Mouse (Mus musculus) limb, embryonic 11.5 days (tissue): ENCODE measurements around the gene Lmntd1. TPM values are rescaled to one million over a fixed set of nuclear protein-coding genes. Genes with fewer than 3 reads are reported as not detected.
A peak's percentile ranks its signal among the peaks of the same experiment; 100 is the strongest.

Experiments used
- ATAC-seq: fragments of 200-750 bp; cut with Nextera tagmentation; 2 replicates; pipeline ENCODE4 v1.8.0; 2017; ENCODE audit warnings: low read depth; ENCODE audit not compliant: insufficient number of reproducible peaks, low FRiP score, low TSS enrichment
- DNase-seq: peaks from one replicate; pipeline ENCODE4 v3.0.0-alpha.2; 2015; ENCODE audit warnings: low spot score
- H3K27ac ChIP-seq: fragments of 300-500 bp; sonication (generic); replicated peaks from 2 replicates; pipeline ENCODE4 v1.5.1; 2014; ENCODE audit warnings: low read depth, mild to moderate bottlenecking, low read length
- H3K27me3 ChIP-seq: fragments of 300-500 bp; sonication (generic); 2 replicates; pipeline ENCODE4 v1.6.1; 2014; ENCODE audit warnings: mild to moderate bottlenecking, low read length, mixed read lengths; ENCODE audit not compliant: control insufficient read depth, insufficient read depth
- H3K36me3 ChIP-seq: fragments of 300-500 bp; sonication (generic); 2 replicates; pipeline ENCODE4 v1.6.1; 2014; ENCODE audit warnings: mild to moderate bottlenecking, low read length, moderate library complexity, mixed read lengths; ENCODE audit not compliant: control insufficient read depth, insufficient read depth
- H3K4me1 ChIP-seq: fragments of 300-500 bp; sonication (generic); 2 replicates; pipeline ENCODE4 v1.6.1; 2014; ENCODE audit warnings: low read length, mixed read lengths; ENCODE audit not compliant: control insufficient read depth, insufficient read depth
- H3K4me2 ChIP-seq: fragments of 300-500 bp; sonication (generic); 2 replicates; pipeline ENCODE4 v1.6.1; 2014; ENCODE audit warnings: low read depth, mild to moderate bottlenecking, moderate library complexity; ENCODE audit not compliant: severe bottlenecking
- H3K4me3 ChIP-seq: fragments of 300-500 bp; sonication (generic); 2 replicates; pipeline ENCODE4 v1.5.1; 2014; ENCODE audit warnings: low read depth, low read length
- H3K9ac ChIP-seq: fragments of 300-500 bp; sonication (generic); 2 replicates; pipeline ENCODE4 v1.6.1; 2014; ENCODE audit warnings: mild to moderate bottlenecking, low read length
- H3K9me3 ChIP-seq: fragments of 300-500 bp; sonication (generic); 2 replicates; pipeline ENCODE4 v1.6.1; 2016; ENCODE audit warnings: low read length; ENCODE audit not compliant: control insufficient read depth
- WGBS: fragments of 180-500 bp; shearing (Covaris S2); extraction: QIAGEN DNeasy Blood & Tissue Kit; methylation state at CpG from one replicate; pipeline ENCODE4 v1.1.7; 2014; 5-methylcytosine and 5-hydroxymethylcytosine counted together
- polyA plus RNA-seq: library from polyadenylated mRNA; unstranded; fragments of >200 nt; fragmentation: Nextera tagmentation; extraction: Ambion mirVana; gene quantifications from 2 replicates; pipeline ENCODE4 v1.2.1, GENCODE M21; 2014

The Lmntd1 gene
- polyA plus RNA-seq, 1 experiment from 2014 or later, result 0.37 TPM

GRCm38 (mm10) chr6:145457066-145457465 is 157.1 kb downstream of the Lmntd1 start:
- Histone ChIP-seq H3K9ac (no peak overlapping the region), H3K27me3 (no peaks in the 10 kb centered on the region), H3K4me1 (peaks cover 4% of the 10 kb centered on the region; the same call in 1 of the 2 replicates), H3K36me3 (no peaks in the 10 kb centered on the region), H3K4me3 (no peak overlapping the region), H3K4me2 (no peak overlapping the region), H3K27ac (no peak overlapping the region), H3K9me3 (no peaks in the 10 kb centered on the region)
- ATAC-seq (no peak), DNase-seq (no peak)
- WGBS, result 84% methylated on average over 15 of the region's 15 CpGs

- WGBS, result 80% methylated on average over 15 of the region's 15 CpGs
Observed at GRCm38 (mm10) chr6:145450628-145451403, 163.3 kb downstream of the Lmntd1 start.

GRCm38 (mm10) chr6:145448361-145448760 is 165.8 kb downstream of the Lmntd1 start:
- 0 out of 2 replicates have a peak, but pooled peaks cover 3% of the 10 kb centered on the region for H3K4me1 ChIP-seq
- no peak overlapping the region for H3K4me2 ChIP-seq
- no peak for DNase-seq
- no peak overlapping the region for H3K27ac ChIP-seq
- 65% methylated on average over 2 of the region's 2 CpGs for WGBS
- H3K4me3 ChIP-seq, result no peak overlapping the region
- no peaks in the 10 kb centered on the region for H3K27me3 ChIP-seq
- no peak for ATAC-seq
- no peaks in the 10 kb centered on the region for H3K36me3 ChIP-seq
- no peaks in the 10 kb centered on the region for H3K9me3 ChIP-seq
- no peak overlapping the region for H3K9ac ChIP-seq

More at GRCm38 (mm10) chr6:145450628-145451403, 163.3 kb downstream of the Lmntd1 start:
- ATAC-seq (no peak), DNase-seq (no peak)
- no peaks in the 10 kb centered on the region for H3K36me3 ChIP-seq
- no peak overlapping the region for H3K27ac ChIP-seq
- no peak overlapping the region for H3K4me3 ChIP-seq
- no peaks in the 10 kb centered on the region for H3K27me3 ChIP-seq
- H3K4me1 ChIP-seq, result 0 out of 2 replicates have a peak, but pooled peaks cover 3% of the 10 kb centered on the region
- H3K4me2 ChIP-seq, result no peak overlapping the region
- H3K9me3 ChIP-seq, result no peaks in the 10 kb centered on the region
- no peak overlapping the region for H3K9ac ChIP-seq

GRCm38 (mm10) chr6:145445811-145446500 is 168.2 kb downstream of the Lmntd1 start:
- Histone ChIP-seq H3K27ac (no peak overlapping the region), H3K4me1 (0 out of 2 replicates have a peak, but pooled peaks cover 3% of the 10 kb centered on the region), H3K9me3 (no peaks in the 10 kb centered on the region), H3K4me3 (no peak overlapping the region), H3K27me3 (no peaks in the 10 kb centered on the region), H3K36me3 (no peaks in the 10 kb centered on the region), H3K9ac (no peak overlapping the region), H3K4me2 (no peak overlapping the region)
- WGBS, result 77% methylated on average over 8 of the region's 8 CpGs
- DNase-seq (no peak), ATAC-seq (no peak)

GRCm38 (mm10) chr6:145445380-145445779 is 168.7 kb downstream of the Lmntd1 start:
- Histone ChIP-seq H3K27me3 (no peaks in the 10 kb centered on the region), H3K9me3 (no peaks in the 10 kb centered on the region), H3K4me3 (no peak overlapping the region), H3K9ac (no peak overlapping the region), H3K4me2 (no peak overlapping the region), H3K27ac (no peak overlapping the region), H3K4me1 (0 out of 2 replicates have a peak, but pooled peaks cover 3% of the 10 kb centered on the region), H3K36me3 (no peaks in the 10 kb centered on the region)
- no peak for ATAC-seq
- DNase-seq, result no peak
- 88% methylated on average over 4 of the region's 4 CpGs for WGBS

GRCm38 (mm10) chr6:145442786-145443185 is 171.3 kb downstream of the Lmntd1 start:
- peak; percentile 64 for DNase-seq
- H3K4me1 ChIP-seq, result 0 out of 2 replicates have a peak, but pooled peaks cover 3% of the 10 kb centered on the region

GRCm38 (mm10) chr6:145441416-145442110 is 172.6 kb downstream of the Lmntd1 start:
- Histone ChIP-seq H3K9me3 (no peaks in the 10 kb centered on the region), H3K4me3 (no peak overlapping the region), H3K4me2 (no peak overlapping the region), H3K27me3 (no peaks in the 10 kb centered on the region), H3K36me3 (no peaks in the 10 kb centered on the region), H3K27ac (no peak overlapping the region), H3K9ac (no peak overlapping the region), H3K4me1 (no peaks in the 10 kb centered on the region)
- 69% methylated on average over 18 of the region's 18 CpGs for WGBS
- ATAC-seq, result no peak
- DNase-seq, result peak; percentile 79

More at GRCm38 (mm10) chr6:145442786-145443185, 171.3 kb downstream of the Lmntd1 start:
- no peak overlapping the region for H3K27ac ChIP-seq
- H3K4me3 ChIP-seq, result no peak overlapping the region
- no peaks in the 10 kb centered on the region for H3K36me3 ChIP-seq
- H3K9me3 ChIP-seq, result no peaks in the 10 kb centered on the region
- no peak overlapping the region for H3K4me2 ChIP-seq
- no peak for ATAC-seq
- H3K9ac ChIP-seq, result no peak overlapping the region
- no peaks in the 10 kb centered on the region for H3K27me3 ChIP-seq
- 49% methylated on average over 13 of the region's 13 CpGs for WGBS

- Histone ChIP-seq H3K27me3 (no peaks in the 10 kb centered on the region), H3K4me2 (no peak overlapping the region), H3K36me3 (no peaks in the 10 kb centered on the region), H3K4me1 (no peaks in the 10 kb centered on the region; the same call in 1 of the 2 replicates), H3K27ac (no peak overlapping the region), H3K9ac (no peak overlapping the region), H3K4me3 (no peak overlapping the region), H3K9me3 (no peaks in the 10 kb centered on the region)
- 88% methylated on average over 5 of the region's 5 CpGs for WGBS
- no peak for ATAC-seq
- DNase-seq, result no peak
Observed at GRCm38 (mm10) chr6:145438851-145439250, 175.3 kb downstream of the Lmntd1 start.
